Mouse (Mus musculus): ENCODE results near the gene Poc1b. TPM values are rescaled to one million over a fixed set of nuclear protein-coding genes. Genes with fewer than 3 reads are reported as not detected.
A peak's percentile ranks its signal among the peaks of the same experiment; 100 is the strongest.

Gene Poc1b
- total RNA-seq (2015; ENCODE audit: low replicate concordance) = 3.6 and 8.4 TPM in 2 replicates
- 2.9 and 3.1 TPM in 2 replicates for total RNA-seq (2017; ENCODE audit: low replicate concordance)

GRCm38 (mm10) chr10:99106703-99107631 is at the start of gene Poc1b:
Poc1b (plus strand) TSS chr10:99107036.
- peak; percentile 76 for ATAC-seq (replicated peaks; ENCODE audit: low FRiP score, poor library complexity, severe bottlenecking)

GRCm38 (mm10) chr10:99060588-99060987 is 46.2 kb upstream of the Poc1b start:
- ATAC-seq (replicated peaks; ENCODE audit: low FRiP score, poor library complexity, severe bottlenecking) = no peak

- ATAC-seq (replicated peaks; ENCODE audit: low FRiP score, poor library complexity, severe bottlenecking) = no peak
Measured at GRCm38 (mm10) chr10:99061418-99061817, 45.4 kb upstream of the Poc1b start.

- ATAC-seq (replicated peaks; ENCODE audit: low FRiP score, poor library complexity, severe bottlenecking) = no peak
Measured at GRCm38 (mm10) chr10:99062546-99062945, 44.3 kb upstream of the Poc1b start.

GRCm38 (mm10) chr10:99076113-99076895 is 30.5 kb upstream of the Poc1b start:
- ATAC-seq (replicated peaks; ENCODE audit: low FRiP score, poor library complexity, severe bottlenecking) = no peak

GRCm38 (mm10) chr10:99078621-99079020 is 28.2 kb upstream of the Poc1b start:
- no peak for ATAC-seq (replicated peaks; ENCODE audit: low FRiP score, poor library complexity, severe bottlenecking)

GRCm38 (mm10) chr10:99081569-99081990 is 25.3 kb upstream of the Poc1b start:
- no peak for ATAC-seq (replicated peaks; ENCODE audit: low FRiP score, poor library complexity, severe bottlenecking)

- ATAC-seq (replicated peaks; ENCODE audit: low FRiP score, poor library complexity, severe bottlenecking) = no peak
Measured at GRCm38 (mm10) chr10:99083431-99084003, 23.3 kb upstream of the Poc1b start.

GRCm38 (mm10) chr10:99084397-99085239 is 22.2 kb upstream of the Poc1b start:
- ATAC-seq (replicated peaks; ENCODE audit: low FRiP score, poor library complexity, severe bottlenecking) = peak; percentile 75

- 0 out of 2 replicates have a peak, but pooled peaks have one; percentile 17 for ATAC-seq (replicated peaks; ENCODE audit: low FRiP score, poor library complexity, severe bottlenecking)
Measured at GRCm38 (mm10) chr10:99085240-99085587, 21.6 kb upstream of the Poc1b start.

- ATAC-seq (replicated peaks; ENCODE audit: low FRiP score, poor library complexity, severe bottlenecking) = no peak
Measured at GRCm38 (mm10) chr10:99086029-99086428, 20.8 kb upstream of the Poc1b start.

GRCm38 (mm10) chr10:99089906-99090305 is 16.9 kb upstream of the Poc1b start:
- no peak for ATAC-seq (replicated peaks; ENCODE audit: low FRiP score, poor library complexity, severe bottlenecking)

GRCm38 (mm10) chr10:99093364-99093763 is 13.5 kb upstream of the Poc1b start:
- ATAC-seq (replicated peaks; ENCODE audit: low FRiP score, poor library complexity, severe bottlenecking) = no peak

GRCm38 (mm10) chr10:99095114-99095513 is 11.7 kb upstream of the Poc1b start:
- no peak for ATAC-seq (replicated peaks; ENCODE audit: low FRiP score, poor library complexity, severe bottlenecking)

GRCm38 (mm10) chr10:99097374-99097773 is 9.5 kb upstream of the Poc1b start:
- 0 out of 2 replicates have a peak, but pooled peaks have one; percentile 59 for ATAC-seq (replicated peaks; ENCODE audit: low FRiP score, poor library complexity, severe bottlenecking)

GRCm38 (mm10) chr10:99105522-99105921 is 1.3 kb upstream of the Poc1b start:
- no peak for ATAC-seq (replicated peaks; ENCODE audit: low FRiP score, poor library complexity, severe bottlenecking)

- no peak for ATAC-seq (replicated peaks; ENCODE audit: low FRiP score, poor library complexity, severe bottlenecking)
Measured at GRCm38 (mm10) chr10:99106311-99106702, 529 bp upstream of the Poc1b start.

GRCm38 (mm10) chr10:99107964-99108363 is 1.1 kb downstream of the Poc1b start, which contains the start of gene Galnt4:
Galnt4 (plus strand) TSS chr10:99108159.
- ATAC-seq (replicated peaks; ENCODE audit: low FRiP score, poor library complexity, severe bottlenecking) = peak; percentile 95

GRCm38 (mm10) chr10:99108431-99108982 is 1.7 kb downstream of the Poc1b start:
- no peak for ATAC-seq (replicated peaks; ENCODE audit: low FRiP score, poor library complexity, severe bottlenecking)

Data from erythroid progenitor cell, adult 5-6 weeks (primary cell).